Mouse (Mus musculus) kidney, embryonic 15.5 days (tissue): Measurements from ENCODE around the gene Sumf2. TPM values are rescaled to one million over a fixed set of nuclear protein-coding genes. Genes with fewer than 3 reads are reported as not detected.
A peak's percentile ranks its signal among the peaks of the same experiment; 100 is the strongest.
"Not testable (repeated sequence)": the region's sequence is repeated elsewhere in the genome, so short reads cannot be mapped to it uniquely, and the experiment has no call there.

Source experiments
- ATAC-seq: fragments of 200-750 bp; cut with Nextera tagmentation; replicated peaks from 2 replicates; pipeline ENCODE4 v1.8.0; 2017; ENCODE audit warnings: moderate TSS enrichment; ENCODE audit not compliant: low FRiP score
- H3K27ac ChIP-seq: fragments of 300-500 bp; sonication (generic); 2 replicates; pipeline ENCODE4 v1.5.1; 2015; ENCODE audit warnings: mild to moderate bottlenecking, inconsistent platforms
- H3K27me3 ChIP-seq: fragments of 300-500 bp; sonication (generic); 2 replicates; pipeline ENCODE4 v1.6.1; 2015; ENCODE audit warnings: inconsistent platforms
- H3K36me3 ChIP-seq: fragments of 300-500 bp; sonication (generic); 2 replicates; pipeline ENCODE4 v1.6.1; 2015; ENCODE audit warnings: inconsistent platforms
- H3K4me1 ChIP-seq: fragments of 300-500 bp; sonication (generic); 2 replicates; pipeline ENCODE4 v1.6.1; 2015; ENCODE audit warnings: inconsistent platforms
- H3K4me2 ChIP-seq: fragments of 300-500 bp; sonication (generic); 2 replicates; pipeline ENCODE4 v1.6.1; 2015; ENCODE audit warnings: moderate library complexity, mild to moderate bottlenecking, inconsistent platforms
- H3K4me3 ChIP-seq: fragments of 300-500 bp; sonication (generic); replicated peaks from 2 replicates; pipeline ENCODE4 v1.5.1; 2015; ENCODE audit warnings: mild to moderate bottlenecking, inconsistent platforms
- H3K9ac ChIP-seq: fragments of 300-500 bp; sonication (generic); 2 replicates; pipeline ENCODE4 v1.6.1; 2015; ENCODE audit warnings: mild to moderate bottlenecking, inconsistent platforms
- H3K9me3 ChIP-seq: fragments of 300-500 bp; sonication (generic); replicated peaks from 2 replicates; pipeline ENCODE4 v1.6.1; 2016; ENCODE audit warnings: inconsistent platforms
- WGBS: fragments of 180-500 bp; shearing (Covaris S2); methylation state at CpG from one replicate; pipeline ENCODE4 v1.1.7; 2015; ENCODE audit warnings: mixed read lengths; 5-methylcytosine and 5-hydroxymethylcytosine counted together
- polyA plus RNA-seq: library from polyadenylated mRNA; unstranded; fragments of >200 nt; fragmentation: Nextera tagmentation; extraction: Ambion mirVana; gene quantifications from 2 replicates; pipeline ENCODE4 v1.2.1, GENCODE M21; 2015

Gene Sumf2
- polyA plus RNA-seq, 1 experiment from 2014 or later: 61.2 TPM

- ATAC-seq: no peak
- Histone ChIP-seq H3K36me3 (peaks cover 31% of the 10 kb centered on the region), H3K4me3 (no peak overlapping the region), H3K4me2 (no peak overlapping the region), H3K9ac (no peak overlapping the region), H3K4me1 (no peaks in the 10 kb centered on the region), H3K27ac (no peak overlapping the region), H3K9me3 (no peaks in the 10 kb centered on the region), H3K27me3 (no peaks in the 10 kb centered on the region)
- WGBS: 68% methylated on average over 9 of the region's 9 CpGs
Measured at GRCm38 (mm10) chr5:129877731-129878455, 31.1 kb downstream of the Sumf2 start.

- ATAC-seq: no peak
- 47% methylated on average over 2 of the region's 2 CpGs for WGBS
- Histone ChIP-seq H3K27me3 (no peaks in the 10 kb centered on the region), H3K27ac (no peak overlapping the region), H3K4me1 (no peaks in the 10 kb centered on the region), H3K4me3 (no peak overlapping the region), H3K9ac (no peak overlapping the region), H3K4me2 (no peak overlapping the region), H3K9me3 (no peaks in the 10 kb centered on the region), H3K36me3 (peaks cover 38% of the 10 kb centered on the region)
Measured at GRCm38 (mm10) chr5:129878946-129879345, 32.2 kb downstream of the Sumf2 start.

- no peak for ATAC-seq
- 55% methylated on average over 3 of the region's 3 CpGs for WGBS
- no peaks in the 10 kb centered on the region for H3K27me3 ChIP-seq
- H3K9ac ChIP-seq: no peak overlapping the region
- H3K36me3 ChIP-seq: peaks cover 47% of the 10 kb centered on the region
- no peaks in the 10 kb centered on the region for H3K9me3 ChIP-seq
- H3K27ac ChIP-seq: no peak overlapping the region
- H3K4me2 ChIP-seq: no peak overlapping the region
- peaks cover 3% of the 10 kb centered on the region; the same call in 1 of the 2 replicates for H3K4me1 ChIP-seq
- no peak overlapping the region for H3K4me3 ChIP-seq
Measured at GRCm38 (mm10) chr5:129879888-129880287, 33.1 kb downstream of the Sumf2 start.

GRCm38 (mm10) chr5:129886271-129886670 lies 39.5 kb downstream of the Sumf2 start:
- 33% methylated on average over 10 of the region's 10 CpGs for WGBS
- Histone ChIP-seq H3K9me3 (no peaks in the 10 kb centered on the region), H3K27ac (peak overlapping the region; percentile 98; the same call in 1 of the 2 replicates)

GRCm38 (mm10) chr5:129886911-129887636 lies 40.3 kb downstream of the Sumf2 start, which contains the start of gene Chchd2:
Gene Chchd2 (minus strand): TSS chr5:129887470.
- ATAC-seq: peak; percentile 100
- Histone ChIP-seq H3K27ac (peak within 1 kb of the TSS; percentile 98), H3K36me3 (peaks cover 29% of the 10 kb centered on the region), H3K4me1 (peaks cover 16% of the 10 kb centered on the region), H3K9ac (peak within 1 kb of the TSS; percentile 94), H3K9me3 (no peaks in the 10 kb centered on the region), H3K4me2 (peak within 1 kb of the TSS; percentile 82), H3K4me3 (peak within 1 kb of the TSS; percentile 85), H3K27me3 (no peaks in the 10 kb centered on the region)
- under 1% methylated on average over 46 of the region's 46 CpGs for WGBS

More at GRCm38 (mm10) chr5:129886271-129886670, 39.5 kb downstream of the Sumf2 start:
- Histone ChIP-seq H3K27me3 (no peaks in the 10 kb centered on the region), H3K36me3 (peaks cover 37% of the 10 kb centered on the region), H3K4me2 (peak overlapping the region; percentile 82), H3K9ac (peak overlapping the region; percentile 94), H3K4me1 (peaks cover 16% of the 10 kb centered on the region), H3K4me3 (peak overlapping the region; percentile 85)
- no peak for ATAC-seq

- H3K4me1 ChIP-seq: peaks cover 13% of the 10 kb centered on the region
- not testable (repeated sequence) for H3K27ac ChIP-seq, H3K36me3 ChIP-seq, H3K4me2 ChIP-seq, ATAC-seq, H3K27me3 ChIP-seq, H3K9ac ChIP-seq, H3K9me3 ChIP-seq, H3K4me3 ChIP-seq
- WGBS: 80% methylated on average over 5 of the region's 7 CpGs
Measured at GRCm38 (mm10) chr5:129890390-129890789, 43.6 kb downstream of the Sumf2 start.

- ATAC-seq: peak; percentile 99
- WGBS: 2% methylated on average over 44 of the region's 44 CpGs
- no peak within 1 kb of the TSS for H3K27ac ChIP-seq
Measured at GRCm38 (mm10) chr5:129895198-129896088, 48.7 kb downstream of the Sumf2 start, which contains the start of gene Zbed5. Gene Zbed5 (plus strand): TSS chr5:129895723.

GRCm38 (mm10) chr5:129898449-129898848 lies 51.7 kb downstream of the Sumf2 start, which contains the start of gene Phkg1:
Gene Phkg1 (minus strand): TSS chr5:129898549.
- Histone ChIP-seq H3K4me1 (peaks cover 12% of the 10 kb centered on the region), H3K4me3 (no peak within 1 kb of the TSS), H3K4me2 (no peak within 1 kb of the TSS), H3K27ac (no peak within 1 kb of the TSS), H3K27me3 (no peaks in the 10 kb centered on the region), H3K9me3 (no peaks in the 10 kb centered on the region), H3K36me3 (peaks cover 16% of the 10 kb centered on the region), H3K9ac (no peak within 1 kb of the TSS)
- ATAC-seq: no peak
- WGBS: 93% methylated on average over 1 of the region's 1 CpGs

More at GRCm38 (mm10) chr5:129895198-129896088, 48.7 kb downstream of the Sumf2 start, which contains the start of gene Zbed5:
- Histone ChIP-seq H3K4me3 (peak within 1 kb of the TSS; percentile 65), H3K36me3 (no peaks in the 10 kb centered on the region), H3K4me1 (peaks cover 12% of the 10 kb centered on the region), H3K9me3 (no peaks in the 10 kb centered on the region), H3K4me2 (peak within 1 kb of the TSS; percentile 67), H3K9ac (peak within 1 kb of the TSS; percentile 47), H3K27me3 (no peaks in the 10 kb centered on the region)

GRCm38 (mm10) chr5:129907775-129908174 lies 61.0 kb downstream of the Sumf2 start:
- 34% methylated on average over 4 of the region's 4 CpGs for WGBS
- Histone ChIP-seq H3K4me3 (peak overlapping the region; percentile 74), H3K36me3 (peaks cover 4% of the 10 kb centered on the region), H3K4me2 (peak overlapping the region; percentile 90), H3K27ac (peak overlapping the region; percentile 96), H3K4me1 (peaks cover 18% of the 10 kb centered on the region), H3K9me3 (no peaks in the 10 kb centered on the region), H3K27me3 (no peaks in the 10 kb centered on the region), H3K9ac (peak overlapping the region; percentile 46)
- no peak for ATAC-seq

- Histone ChIP-seq H3K27me3 (no peaks in the 10 kb centered on the region), H3K4me1 (peaks cover 18% of the 10 kb centered on the region), H3K9ac (peak within 1 kb of the TSS; percentile 85), H3K9me3 (no peaks in the 10 kb centered on the region), H3K36me3 (no peaks in the 10 kb centered on the region), H3K27ac (peak within 1 kb of the TSS; percentile 96), H3K4me2 (peak within 1 kb of the TSS; percentile 90), H3K4me3 (peak within 1 kb of the TSS; percentile 74)
- ATAC-seq: peak; percentile 98
- under 1% methylated on average over 57 of the region's 63 CpGs for WGBS
Measured at GRCm38 (mm10) chr5:129908242-129908965, 61.6 kb downstream of the Sumf2 start, which contains the start of gene Nupr1l. Gene Nupr1l (plus strand): TSS chr5:129908540.

- WGBS: 64% methylated on average over 9 of the region's 9 CpGs
- H3K27me3 ChIP-seq: no peaks in the 10 kb centered on the region
- H3K4me3 ChIP-seq: peak overlapping the region; percentile 74
- H3K9me3 ChIP-seq: no peaks in the 10 kb centered on the region
- no peaks in the 10 kb centered on the region for H3K36me3 ChIP-seq
- peak overlapping the region; percentile 96 for H3K27ac ChIP-seq
- ATAC-seq: peak; percentile 0; the same call in 1 of the 2 replicates
- H3K4me2 ChIP-seq: peak overlapping the region; percentile 90
- H3K9ac ChIP-seq: peak overlapping the region; percentile 85; the same call in 1 of the 2 replicates
- peaks cover 18% of the 10 kb centered on the region for H3K4me1 ChIP-seq
Measured at GRCm38 (mm10) chr5:129909147-129909546, 62.4 kb downstream of the Sumf2 start.
